ENCODE assay signal across 18 mouse cellular contexts in genomic region chr1:180174718-180175117, GRCm38 (mm10). TPM values are rescaled to one million over a fixed set of nuclear protein-coding genes. Genes with fewer than 3 reads are reported as not detected.
A peak's percentile ranks its signal among the peaks of the same experiment; 100 is the strongest.
DNase-seq lines count a peak whose midpoint lies in the region; ATAC-seq lines count a peak whose summit lies in the region.
"Had no signal": no experiment of that assay in that cellular context is flagged by ENCODE, and none has a peak within 500 bp of the region (broad histone marks: within the 10 kb centered on the region; RNA-seq: fewer than 3 reads in every experiment).

No protein-coding gene starts in this region.

- no peaks in the 10 kb centered on the region for H3K9me3 ChIP-seq in forebrain, embryonic 14.5 days (replicated peaks; ENCODE audit: control insufficient read depth, low read length)
- no peaks in the 10 kb centered on the region for H3K9me3 ChIP-seq in forebrain, embryonic 12.5 days
- H3K9me3 ChIP-seq: embryonic facial prominence, embryonic 15.5 days; forebrain, embryonic 10.5 days; G1E; heart, embryonic 13.5 days; hindbrain, embryonic 13.5 days; intestine, embryonic 15.5 days; kidney, embryonic 15.5 days had no signal

- no peaks in the 10 kb centered on the region for H3K27me3 ChIP-seq in forebrain, embryonic 14.5 days (replicated peaks; ENCODE audit: control insufficient read depth, insufficient read depth, low read length)
- H3K27me3 ChIP-seq in forebrain, embryonic 12.5 days: no peaks in the 10 kb centered on the region
- H3K27me3 ChIP-seq: embryonic facial prominence, embryonic 15.5 days; heart, embryonic 13.5 days; hindbrain, embryonic 13.5 days; intestine, embryonic 15.5 days; kidney, embryonic 15.5 days had no signal

- H3K4me3 ChIP-seq in forebrain, embryonic 14.5 days (ENCODE audit: low read depth, low read length): no peak overlapping the region
- H3K4me3 ChIP-seq in forebrain, embryonic 12.5 days (replicated peaks): no peak overlapping the region
- H3K4me3 ChIP-seq in brown adipose tissue, adult 24 weeks (ENCODE audit: insufficient read depth, low read depth, low read length): no peak overlapping the region
- H3K4me3 ChIP-seq: embryonic facial prominence, embryonic 15.5 days; erythroblast, embryonic 14.5 days; forebrain, embryonic 10.5 days; heart, embryonic 13.5 days; hindbrain, embryonic 13.5 days; intestine, embryonic 15.5 days; kidney, embryonic 15.5 days had no signal

- intact Hi-C loops in heart, postnatal 10 days (cut with DNase I): loop anchor here (1.0 to 10.0 kb wide), 3 partner anchors 41 to 373 kb away; no protein-coding TSS in a partner anchor

- 0 out of 2 replicates have a peak, but pooled peaks have one; percentile 34 for ATAC-seq in forebrain, embryonic 14.5 days
- no peak for ATAC-seq in forebrain, embryonic 12.5 days (ENCODE audit: low FRiP score)
- ATAC-seq: forebrain, embryonic 16.5 days had no signal

- H3K27ac ChIP-seq in forebrain, embryonic 14.5 days (ENCODE audit: low read depth, low read length): no peak overlapping the region
- H3K27ac ChIP-seq in forebrain, embryonic 12.5 days: no peak overlapping the region
- peak overlapping the region; percentile 49; the same call in 1 of the 2 replicates for H3K27ac ChIP-seq in brown adipose tissue, adult 24 weeks (replicated peaks; ENCODE audit: low read depth, low read length)
- H3K27ac ChIP-seq: embryonic facial prominence, embryonic 15.5 days; forebrain, embryonic 10.5 days; heart, embryonic 13.5 days; hindbrain, embryonic 13.5 days; kidney, embryonic 15.5 days had no signal

- H3K4me1 ChIP-seq in forebrain, embryonic 14.5 days (ENCODE audit: control insufficient read depth, insufficient read depth, low read length): no peaks in the 10 kb centered on the region
- H3K4me1 ChIP-seq in forebrain, embryonic 12.5 days: no peaks in the 10 kb centered on the region
- peaks cover 14% of the 10 kb centered on the region for H3K4me1 ChIP-seq in brown adipose tissue, adult 24 weeks (ENCODE audit: control insufficient read depth, insufficient read depth, insufficient read length, low read length)
- H3K4me1 ChIP-seq: embryonic facial prominence, embryonic 15.5 days; forebrain, embryonic 10.5 days; hindbrain, embryonic 13.5 days had no signal

- H3K4me2 ChIP-seq in forebrain, embryonic 14.5 days (ENCODE audit: low read length): no peak overlapping the region
- no peak overlapping the region for H3K4me2 ChIP-seq in forebrain, embryonic 12.5 days
- H3K4me2 ChIP-seq: embryonic facial prominence, embryonic 15.5 days; heart, embryonic 13.5 days; hindbrain, embryonic 13.5 days; intestine, embryonic 15.5 days; kidney, embryonic 15.5 days had no signal

- no peak overlapping the region for H3K9ac ChIP-seq in forebrain, embryonic 14.5 days (ENCODE audit: low read length)
- H3K9ac ChIP-seq in forebrain, embryonic 12.5 days: no peak overlapping the region
- H3K9ac ChIP-seq: embryonic facial prominence, embryonic 15.5 days; heart, embryonic 13.5 days; hindbrain, embryonic 13.5 days; intestine, embryonic 15.5 days; kidney, embryonic 15.5 days had no signal

- H3K36me3 ChIP-seq in forebrain, embryonic 14.5 days (ENCODE audit: control insufficient read depth, insufficient read depth, low read length): no peaks in the 10 kb centered on the region
- no peaks in the 10 kb centered on the region for H3K36me3 ChIP-seq in forebrain, embryonic 12.5 days (replicated peaks)
- H3K36me3 ChIP-seq: embryonic facial prominence, embryonic 15.5 days; forebrain, embryonic 10.5 days; hindbrain, embryonic 13.5 days; kidney, embryonic 15.5 days had no signal

- peak; percentile 11 for DNase-seq in adrenal gland, adult 2 months
- no peak for DNase-seq in adrenal gland, postnatal 4 days (ENCODE audit: low spot score in 2 of 2)
- DNase-seq in forebrain, embryonic 14.5 days (ENCODE audit: low spot score): no peak
- peak; percentile 17 to 29 for DNase-seq in heart, postnatal 10 days
- no peak for DNase-seq in heart, adult 9 months (ENCODE audit: low spot score in 2 of 2)
- DNase-seq: gastrocnemius, postnatal 25 days; heart, postnatal 4 days had no signal

- 58% methylated on average over 6 of the region's 6 CpGs for WGBS in forebrain, embryonic 14.5 days
- WGBS in forebrain, embryonic 12.5 days: 62% methylated on average over 6 of the region's 6 CpGs

RNA-seq across cellular contexts. Expression of gene Coq8a, which starts 24.7 kb away (rescaled TPM):
- total RNA-seq in adrenal gland, adult 2 months (2021): 100 to 1,000 TPM; 290 to 315 TPM
- polyA plus RNA-seq in adrenal gland, adult 2 months (2012; rRNA removed): 141 and 188 TPM in 2 replicates
- total RNA-seq in adrenal gland, postnatal 4 days (2021): 100 to 1,000 TPM; 167 to 183 TPM
- polyA plus RNA-seq in forebrain, embryonic 14.5 days (2014; fragmentation: Nextera tagmentation; extraction: Ambion mirVana): 2.0 and 3.7 TPM in 2 replicates
- polyA plus RNA-seq in forebrain, embryonic 12.5 days (2016; fragmentation: Nextera tagmentation; extraction: Ambion mirVana): 1.4 and 2.0 TPM in 2 replicates
- total RNA-seq in heart, postnatal 10 days (2021): 100 to 1,000 TPM; 568 to 689 TPM
- polyA plus RNA-seq in brown adipose tissue, adult 24 weeks (2012; ENCODE audit: insufficient read depth, insufficient read length, missing spikeins): 1,169 and 1,640 TPM in 2 replicates

Comparison
In these comparisons a context has a peak if more than half of its experiments do, and no peak if none do; other contexts are left out.
1. DNase-seq: peak in adrenal gland, adult 2 months (single experiment) and heart, postnatal 10 days (2 of 2); none in adrenal gland, postnatal 4 days (0 of 2), forebrain, embryonic 14.5 days (single experiment) and heart, adult 9 months (0 of 2).
2. RNA of gene Coq8a, which starts 24.7 kb away (polyA plus RNA-seq): 1,169 to 1,640 TPM in brown adipose tissue, adult 24 weeks and 141 to 188 TPM in adrenal gland, adult 2 months; 2.0 to 3.7 TPM in forebrain, embryonic 14.5 days and 1.4 to 2.0 TPM in forebrain, embryonic 12.5 days; every median in the first group is over 10 times any median in the second.